Mouse (Mus musculus): ENCODE results near the gene Shroom4. TPM values are rescaled to one million over a fixed set of nuclear protein-coding genes. Genes with fewer than 3 reads are reported as not detected.

Shroom4 gene
- total RNA-seq, 2 experiments from 2014 or later, result 15.0 to 25.1 TPM

DNA sequence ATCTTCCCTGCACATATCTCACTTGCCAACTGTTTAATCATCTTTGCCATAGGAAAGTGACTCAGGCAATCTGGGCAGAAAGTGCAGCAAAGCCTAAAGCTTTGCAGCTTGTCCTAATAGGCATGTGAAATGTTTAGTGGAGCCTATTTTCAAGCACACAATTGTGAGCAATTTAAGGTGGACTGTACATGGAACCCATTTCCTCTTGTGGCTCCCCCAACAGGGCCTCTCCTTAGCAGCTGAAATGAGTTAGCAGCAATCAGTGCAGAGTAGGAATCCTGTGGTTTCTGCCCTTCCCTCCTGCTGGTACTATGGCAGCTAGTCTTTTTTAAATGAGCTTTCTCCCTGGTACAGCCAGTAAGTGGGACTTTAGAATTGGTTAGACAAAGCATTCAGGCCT is 95.8 kb downstream of the Shroom4 start:
- no peak for DNase-seq

GRCm38 (mm10) chrX:6496374-6496773 is 96.7 kb downstream of the Shroom4 start:
- peak in 1 of 2 experiments; percentile 18 for DNase-seq

- DNase-seq, result peak in 1 of 2 experiments; percentile 15
Measured at GRCm38 (mm10) chrX:6501850-6502249, 102.2 kb downstream of the Shroom4 start.

- no peak for DNase-seq
Measured at GRCm38 (mm10) chrX:6517217-6517616, 117.6 kb downstream of the Shroom4 start.

- no peak for DNase-seq
Measured at GRCm38 (mm10) chrX:6518421-6518820, 118.8 kb downstream of the Shroom4 start.

GRCm38 (mm10) chrX:6522935-6523334 is 123.3 kb downstream of the Shroom4 start:
- peak; percentile 1 to 38 for DNase-seq

- DNase-seq, result no peak
Measured at GRCm38 (mm10) chrX:6536636-6537035, 137.0 kb downstream of the Shroom4 start.

DNA sequence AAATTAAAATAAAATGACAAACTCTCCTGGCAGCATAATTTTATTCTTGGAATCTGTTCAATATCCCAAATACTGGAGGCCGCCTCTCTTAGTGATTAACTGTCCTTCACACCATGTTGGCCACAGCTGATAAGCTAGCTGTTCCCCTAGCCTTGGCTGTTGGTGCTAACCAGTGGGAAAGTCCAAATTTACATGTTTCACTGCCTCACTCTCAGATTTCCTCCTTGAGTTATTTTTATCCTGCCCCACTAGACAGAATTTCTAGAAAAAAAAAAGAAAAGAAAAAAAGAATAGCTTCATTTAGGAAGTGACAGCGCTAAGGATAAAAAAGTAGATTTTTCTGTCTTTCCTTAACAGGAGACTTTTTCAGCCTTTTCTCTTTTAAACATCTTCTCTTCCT is 138.0 kb downstream of the Shroom4 start:
- DNase-seq, result no peak

- DNase-seq, result no peak
Measured at GRCm38 (mm10) chrX:6565066-6565465, 165.4 kb downstream of the Shroom4 start.

DNA sequence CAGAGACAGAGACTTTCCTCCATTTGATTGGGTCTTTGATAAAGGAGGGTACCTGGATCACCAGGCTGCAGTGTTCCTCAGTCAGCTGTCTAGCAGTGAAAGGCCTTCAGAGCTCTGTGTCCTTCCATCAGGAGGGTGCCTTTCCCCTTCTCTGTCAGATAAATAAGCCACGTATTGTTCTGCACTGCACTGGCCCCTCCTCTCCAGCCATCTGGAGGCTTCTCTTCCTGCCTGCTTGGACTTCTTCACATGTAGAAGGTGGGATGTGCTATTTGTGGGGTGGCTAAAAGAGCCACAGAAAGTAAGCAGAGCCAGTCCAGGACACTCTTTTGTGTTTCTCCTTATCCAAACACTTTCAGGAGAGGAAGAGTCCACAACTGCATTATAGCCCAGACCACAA is 174.9 kb downstream of the Shroom4 start:
- no peak for DNase-seq

- DNase-seq, result peak; percentile 11 to 32
Measured at GRCm38 (mm10) chrX:6577001-6577400, 177.3 kb downstream of the Shroom4 start.

DNA sequence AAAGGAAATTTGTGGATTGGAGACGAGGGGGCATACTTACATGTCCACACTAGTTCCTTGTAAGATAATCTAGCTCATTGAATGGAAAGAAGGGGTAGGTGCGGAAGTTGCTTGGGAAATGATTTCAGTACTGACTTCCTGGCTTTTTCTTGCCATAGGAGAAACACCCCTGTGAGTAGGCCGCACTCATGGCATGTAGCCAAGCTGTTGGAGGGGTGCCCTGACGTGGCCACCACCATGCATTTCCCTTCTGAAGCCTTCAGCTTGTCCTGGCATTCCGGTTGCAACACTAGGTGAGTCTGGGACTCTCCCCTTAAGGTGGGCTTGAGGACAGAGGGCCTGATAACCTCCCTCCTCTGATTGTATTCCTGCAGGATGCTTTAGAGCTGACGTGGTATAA is 181.0 kb downstream of the Shroom4 start:
- peak; percentile 4 to 11 for DNase-seq

- DNase-seq, result no peak
Measured at GRCm38 (mm10) chrX:6581181-6581580, 181.5 kb downstream of the Shroom4 start.

GRCm38 (mm10) chrX:6582646-6583045 is 183.0 kb downstream of the Shroom4 start:
- no peak for DNase-seq

DNA sequence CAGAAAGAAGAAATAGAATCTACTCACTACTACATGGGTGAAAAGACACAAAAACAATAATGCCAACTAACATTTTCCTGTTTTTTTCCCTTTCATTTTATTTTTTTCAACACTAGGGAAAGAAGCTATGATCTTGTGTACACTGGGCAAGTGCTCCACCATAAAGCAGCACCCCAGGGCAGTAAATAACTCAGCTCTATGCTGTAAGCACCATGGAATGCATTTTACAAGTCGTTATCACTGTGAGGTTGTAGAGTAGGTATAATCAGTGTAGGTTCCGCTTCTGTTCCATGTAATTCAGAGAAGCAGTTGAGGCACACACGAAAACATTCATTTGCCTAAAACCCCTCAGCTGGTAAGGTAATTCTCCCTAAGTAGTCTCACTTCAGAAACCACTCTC is 194.5 kb downstream of the Shroom4 start:
- DNase-seq, result no peak

DNA sequence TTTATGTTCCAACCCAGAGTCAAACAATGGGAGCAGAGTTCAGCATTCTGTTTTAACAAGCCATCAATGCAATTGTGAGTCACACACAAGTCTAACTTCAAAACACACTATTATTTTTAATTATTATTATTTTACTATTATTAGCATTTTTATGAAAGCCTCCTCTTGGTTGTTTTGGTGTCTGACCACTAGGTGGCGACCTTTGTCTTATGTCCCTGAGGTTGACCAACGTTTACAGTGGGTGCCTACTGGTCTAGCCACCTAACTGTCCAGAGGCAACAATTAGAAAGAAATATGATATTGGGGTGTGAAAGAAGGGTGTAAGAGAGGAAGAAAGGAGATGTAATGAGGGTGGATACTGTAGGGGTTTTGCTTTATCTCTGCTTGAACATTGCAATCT is 254.4 kb downstream of the Shroom4 start:
- peak; percentile 3 to 26 for DNase-seq

- no peak for DNase-seq
Measured at GRCm38 (mm10) chrX:6658820-6659324, 259.2 kb downstream of the Shroom4 start.

Other genes with a start within 250 kb of the Shroom4 start
- gene Nudt10, start 226.8 kb upstream of the Shroom4 start, total RNA-seq (2021), result 1 to 10 TPM; 4.5 to 6.9 TPM
- under 1 TPM; 0.26 to 0.36 TPM for gene Bmp15, start 79.1 kb upstream of the Shroom4 start, total RNA-seq (2021)